Mouse (Mus musculus) CH12.LX (cell line): Measurements from ENCODE around the gene Sfta2. TPM values are rescaled to one million over a fixed set of nuclear protein-coding genes. Genes with fewer than 3 reads are reported as not detected.

Experiments used
- DNase-seq: peaks from one replicate; pipeline ENCODE4 v3.0.0-alpha.2; 2013; ENCODE audit errors: extremely low read depth
- H3K27ac ChIP-seq: 2 replicates; pipeline ENCODE4 v1.5.1; 2012; ENCODE audit warnings: low read depth, mild to moderate bottlenecking, control low read depth, moderate library complexity; ENCODE audit not compliant: insufficient read depth
- H3K27me3 ChIP-seq: replicated peaks from 2 replicates; pipeline ENCODE3; 2012; ENCODE audit warnings: inconsistent platforms
- H3K36me3 ChIP-seq, 2 experiments: replicated peaks in 1 of 2; 2 replicates each; pipeline versions ENCODE3 to v1.6.1; 2012; ENCODE audit warnings: inconsistent platforms in 1 of 2, low read length in 1 of 2, mild to moderate bottlenecking in 1 of 2, mixed read lengths in 1 of 2, moderate library complexity in 1 of 2; ENCODE audit not compliant: control insufficient read depth in 1 of 2, insufficient read depth in 1 of 2
- H3K4me1 ChIP-seq, 2 experiments: 2 replicates each; pipeline ENCODE4 v1.6.1; 2012; ENCODE audit warnings: inconsistent platforms in 1 of 2, moderate library complexity in 1 of 2; ENCODE audit not compliant: insufficient read depth in 2 of 2, control insufficient read depth in 1 of 2
- H3K4me2 ChIP-seq: 2 replicates; pipeline ENCODE4 v1.6.1; 2012; ENCODE audit warnings: low read depth, mild to moderate bottlenecking, control low read depth; ENCODE audit not compliant: poor library complexity, insufficient read depth, severe bottlenecking
- H3K4me3 ChIP-seq, 3 experiments: fragments of 150-350 bp in 1 of 3; sonication (generic) in 1 of 3; replicated peaks in 1 of 3; 2 replicates each; pipeline versions ENCODE3 to v1.5.1; 2011 to 2012; ENCODE audit warnings: low read depth in 2 of 3, low read length in 2 of 3, mild to moderate bottlenecking in 2 of 3, moderate library complexity in 2 of 3, control low read depth in 1 of 3, improper control_type of control experiment in 1 of 3, inconsistent platforms in 1 of 3, mixed read lengths in 1 of 3; ENCODE audit not compliant: poor library complexity in 1 of 3
- H3K79me2 ChIP-seq: replicated peaks from 2 replicates; pipeline ENCODE4 v1.6.1; 2012; ENCODE audit warnings: mild to moderate bottlenecking, moderate library complexity; ENCODE audit not compliant: control insufficient read depth, poor library complexity, insufficient read depth, severe bottlenecking; ENCODE audit errors: extremely low read depth
- H3K9ac ChIP-seq: 2 replicates; pipeline ENCODE4 v1.6.1; 2012; ENCODE audit warnings: low read depth, mild to moderate bottlenecking, control low read depth, moderate library complexity; ENCODE audit not compliant: insufficient read depth
- H3K9me3 ChIP-seq: replicated peaks from 2 replicates; pipeline ENCODE3; 2012; ENCODE audit warnings: low read length, inconsistent platforms, mixed read lengths
- BHLHE40 ChIP-seq: IDR thresholded peaks from 2 replicates; pipeline ENCODE4 v1.6.1; 2011; ENCODE audit warnings: mild to moderate bottlenecking, low read depth, low read length, improper control_type of control experiment
- CHD1 ChIP-seq: IDR thresholded peaks from 2 replicates; pipeline ENCODE4 v1.6.1; 2012; ENCODE audit warnings: low read depth, low read length, improper control_type of control experiment, inconsistent platforms
- CTCF ChIP-seq, 2 experiments: IDR thresholded peaks in 1 of 2; conservative IDR thresholded peaks in 1 of 2; 2 replicates each; pipeline ENCODE4 v1.5.1; 2011 to 2012; ENCODE audit warnings: low read depth in 2 of 2, low read length in 2 of 2, improper control_type of control experiment in 1 of 2, inconsistent platforms in 1 of 2, mild to moderate bottlenecking in 1 of 2, moderate library complexity in 1 of 2
- E2F4 ChIP-seq: IDR thresholded peaks from 2 replicates; pipeline ENCODE4 v1.6.1; 2011; ENCODE audit warnings: low read depth, low read length, improper control_type of control experiment; ENCODE audit not compliant: insufficient replicate concordance
- MAZ ChIP-seq: IDR thresholded peaks from 2 replicates; pipeline ENCODE4 v1.6.1; 2012; ENCODE audit warnings: low read depth, mild to moderate bottlenecking, inconsistent platforms, low read length, improper control_type of control experiment, moderate library complexity
- MXI1 ChIP-seq: IDR thresholded peaks from 2 replicates; pipeline ENCODE4 v1.6.1; 2011; ENCODE audit warnings: mild to moderate bottlenecking, low read depth, low read length, improper control_type of control experiment
- POLR2A ChIP-seq: IDR thresholded peaks from 2 replicates; pipeline ENCODE4 v1.6.1; 2011; ENCODE audit warnings: low read depth, mild to moderate bottlenecking, improper control_type of control experiment, low read length
- RAD21 ChIP-seq: IDR thresholded peaks from 2 replicates; pipeline ENCODE4 v1.6.1; 2011; ENCODE audit warnings: low read depth, mild to moderate bottlenecking, low read length, improper control_type of control experiment, moderate library complexity
- TBP ChIP-seq: conservative IDR thresholded peaks from 2 replicates; pipeline ENCODE4 v1.6.1; 2011; ENCODE audit warnings: low read depth, low read length, improper control_type of control experiment
- TCF12 ChIP-seq: IDR thresholded peaks from 2 replicates; pipeline ENCODE4 v1.6.1; 2014; ENCODE audit warnings: low read depth, mild to moderate bottlenecking, inconsistent platforms, low read length, improper control_type of control experiment
- USF1 ChIP-seq: IDR thresholded peaks from 2 replicates; pipeline ENCODE4 v1.6.1; 2014; ENCODE audit warnings: low read depth, mild to moderate bottlenecking, inconsistent platforms, low read length, improper control_type of control experiment
- ZC3H11A ChIP-seq: IDR thresholded peaks from 2 replicates; pipeline ENCODE4 v1.6.1; 2012; ENCODE audit warnings: low read depth, mild to moderate bottlenecking, inconsistent platforms, low read length, improper control_type of control experiment
- ZMIZ1 ChIP-seq: IDR thresholded peaks from 2 replicates; pipeline ENCODE4 v1.6.1; 2012; ENCODE audit warnings: low read depth, mild to moderate bottlenecking, inconsistent platforms, low read length, improper control_type of control experiment
- ZNF384 ChIP-seq: IDR thresholded peaks from 2 replicates; pipeline ENCODE4 v1.6.1; 2012; ENCODE audit warnings: low read depth, low read length, improper control_type of control experiment, inconsistent platforms
- dilution Hi-C: fragments of 300-500 bp; cut with MboI; formaldehyde crosslinking; loops from 2 replicates; pipeline ENCODE4 v1.14.3; 2020; ENCODE audit warnings: low sequenced_read_pairs; ENCODE audit not compliant: extremely low pct_unique_long_range_greater_than_20kb, extremely low pct_ligation_motif_present
- in situ Hi-C: fragments of 300-500 bp; cut with MboI; formaldehyde crosslinking; loops from 3 replicates; pipeline ENCODE4 v1.14.3; 2019; ENCODE audit warnings: low sequenced_read_pairs, low pct_ligation_motif_present, low pct_unique_long_range_greater_than_20kb, mixed read lengths
- polyA plus RNA-seq: library from polyadenylated mRNA; unstranded; fragments of >175 nt; gene quantifications from 2 replicates; pipeline ENCODE4 v1.2.1, GENCODE M21; 2012; ENCODE audit warnings: low read depth; ENCODE audit not compliant: insufficient read length
- total RNA-seq, 2 experiments: library from RNA; depleted of rRNA; stranded (reverse); fragments of 300-350 nt in 1 of 2; fragments of >200 nt in 1 of 2; gene quantifications; 2 replicates each; pipeline ENCODE4 v1.2.3; 2012 to 2014

Gene Sfta2
- total and polyA plus RNA-seq, 3 experiments = not detected

GRCm38 (mm10) chr17:35601736-35602354, 496 bp downstream of the Sfta2 start:
- H3K4me3 ChIP-seq = no peak overlapping the region
- peaks cover 33% of the 10 kb centered on the region for H3K27me3 ChIP-seq
- H3K79me2 ChIP-seq = no peaks in the 10 kb centered on the region
- no peak for DNase-seq
- no peak overlapping the region for H3K27ac ChIP-seq
- in situ Hi-C loops (no loop called here), dilution Hi-C loops (no loop called here)
- peaks cover 0 to 6% of the 10 kb centered on the region in 2 experiments; a peak in 1 of 4 replicates for H3K4me1 ChIP-seq
- H3K36me3 ChIP-seq = no peaks in the 10 kb centered on the region
- no peak overlapping the region for H3K9ac ChIP-seq
- no peak overlapping the region for H3K4me2 ChIP-seq
- TF ChIP-seq MXI1 (no peak), E2F4 (no peak), RAD21 (no peak), CHD1 (no peak), BHLHE40 (no peak), TCF12 (no peak), USF1 (no peak), TBP (no peak), MAZ (no peak), CTCF (conservative IDR thresholded peaks at IDR 0.05 in 1 of 2, IDR thresholded peaks at IDR 0.05 in 1 of 2; ENCODE audit: low read depth in 2 of 2, low read length in 2 of 2) (no peak)
- H3K9me3 ChIP-seq = peaks cover 6% of the 10 kb centered on the region

- dilution Hi-C loops (no loop called here), in situ Hi-C loops (no loop called here)
- TF ChIP-seq ZC3H11A = no peak
- TF ChIP-seq CTCF (conservative IDR thresholded peaks at IDR 0.05 in 1 of 2, IDR thresholded peaks at IDR 0.05 in 1 of 2; ENCODE audit: low read depth in 2 of 2, low read length in 2 of 2) = no peak
- no peak for TF ChIP-seq POLR2A
- TF ChIP-seq ZNF384 = no peak
- no peak for TF ChIP-seq ZMIZ1
- TF ChIP-seq TBP = no peak
- Histone ChIP-seq H3K27me3 (peaks cover 18% of the 10 kb centered on the region), H3K36me3 (no peaks in the 10 kb centered on the region), H3K4me3 (no peak overlapping the region), H3K79me2 (no peaks in the 10 kb centered on the region), H3K9ac (no peak overlapping the region), H3K4me2 (no peak overlapping the region), H3K4me1 (0 out of 4 replicates have a peak, but pooled peaks cover 0 to 3% of the 10 kb centered on the region in 2 experiments), H3K9me3 (peaks cover 4% of the 10 kb centered on the region), H3K27ac (no peak overlapping the region)
- peak; percentile 61 for DNase-seq
These were observed 15.8 kb downstream of the Sfta2 start for GRCm38 (mm10) chr17:35617127-35617526.
